Mouse (Mus musculus): ENCODE results near the gene Pheta2.
"Not testable (repeated sequence)": the region's sequence is repeated elsewhere in the genome, so short reads cannot be mapped to it uniquely, and the experiment has no call there.

The Pheta2 gene

GRCm38 (mm10) chr15:82368851-82369250, 30.1 kb downstream of the Pheta2 start:
- DNase-seq (ENCODE audit: low read depth in 1 of 2, low spot score in 2 of 2): no peak

GRCm38 (mm10) chr15:82372446-82372845, 33.7 kb downstream of the Pheta2 start:
- no peak for DNase-seq (ENCODE audit: low read depth in 1 of 2, low spot score in 2 of 2)

- no peak for DNase-seq (ENCODE audit: low read depth in 1 of 2, low spot score in 2 of 2)
Measured at GRCm38 (mm10) chr15:82372991-82373390, 34.2 kb downstream of the Pheta2 start.

GRCm38 (mm10) chr15:82374437-82374836, 35.7 kb downstream of the Pheta2 start:
- DNase-seq (ENCODE audit: low read depth in 1 of 2, low spot score in 2 of 2): no peak

GRCm38 (mm10) chr15:82375855-82376254, 37.1 kb downstream of the Pheta2 start:
- no peak for DNase-seq (ENCODE audit: low read depth in 1 of 2, low spot score in 2 of 2)

GRCm38 (mm10) chr15:82376393-82377138, 37.8 kb downstream of the Pheta2 start:
- DNase-seq (ENCODE audit: low read depth in 1 of 2, low spot score in 2 of 2): no peak

GRCm38 (mm10) chr15:82377701-82378100, 39.0 kb downstream of the Pheta2 start:
- no peak for DNase-seq (ENCODE audit: low read depth in 1 of 2, low spot score in 2 of 2)

- no peak for DNase-seq (ENCODE audit: low read depth in 1 of 2, low spot score in 2 of 2)
Measured at GRCm38 (mm10) chr15:82378261-82379180, 39.8 kb downstream of the Pheta2 start.

- no peak for DNase-seq (ENCODE audit: low read depth in 1 of 2, low spot score in 2 of 2)
Measured at GRCm38 (mm10) chr15:82379511-82379870, 40.7 kb downstream of the Pheta2 start.

GRCm38 (mm10) chr15:82379871-82380713, 41.4 kb downstream of the Pheta2 start, which contains the start of gene Cyp2d22:
Gene Cyp2d22 (minus strand): TSS chr15:82380260.
- no peak for DNase-seq (ENCODE audit: low read depth in 1 of 2, low spot score in 2 of 2)

GRCm38 (mm10) chr15:82380714-82381062, 41.9 kb downstream of the Pheta2 start:
- DNase-seq (ENCODE audit: low read depth in 1 of 2, low spot score in 2 of 2): no peak

GRCm38 (mm10) chr15:82382441-82382840, 43.7 kb downstream of the Pheta2 start:
- DNase-seq (ENCODE audit: low read depth in 1 of 2, low spot score in 2 of 2): no peak

- no peak for DNase-seq (ENCODE audit: low read depth in 1 of 2, low spot score in 2 of 2)
Measured at GRCm38 (mm10) chr15:82385729-82386128, 47.0 kb downstream of the Pheta2 start.

GRCm38 (mm10) chr15:82389916-82390315, 51.2 kb downstream of the Pheta2 start:
- not testable (repeated sequence) for DNase-seq (ENCODE audit: low read depth in 1 of 2, low spot score in 2 of 2)

GRCm38 (mm10) chr15:82393922-82394321, 55.2 kb downstream of the Pheta2 start, which contains the start of gene Cyp2d11:
Gene Cyp2d11 (minus strand): TSS chr15:82394022.
- not testable (repeated sequence) for DNase-seq (ENCODE audit: low read depth in 1 of 2, low spot score in 2 of 2)
